Mouse (Mus musculus) kidney, embryonic 15.5 days (tissue): Measurements from ENCODE around the gene Pdcd4. TPM values are rescaled to one million over a fixed set of nuclear protein-coding genes. Genes with fewer than 3 reads are reported as not detected.
A peak's percentile ranks its signal among the peaks of the same experiment; 100 is the strongest.
"Not testable (repeated sequence)": the region's sequence is repeated elsewhere in the genome, so short reads cannot be mapped to it uniquely, and the experiment has no call there.

Experiments
- ATAC-seq: fragments of 200-750 bp; cut with Nextera tagmentation; replicated peaks from 2 replicates; pipeline ENCODE4 v1.8.0; 2017; ENCODE audit warnings: moderate TSS enrichment; ENCODE audit not compliant: low FRiP score
- H3K27ac ChIP-seq: fragments of 300-500 bp; sonication (generic); 2 replicates; pipeline ENCODE4 v1.5.1; 2015; ENCODE audit warnings: mild to moderate bottlenecking, inconsistent platforms
- H3K27me3 ChIP-seq: fragments of 300-500 bp; sonication (generic); 2 replicates; pipeline ENCODE4 v1.6.1; 2015; ENCODE audit warnings: inconsistent platforms
- H3K36me3 ChIP-seq: fragments of 300-500 bp; sonication (generic); 2 replicates; pipeline ENCODE4 v1.6.1; 2015; ENCODE audit warnings: inconsistent platforms
- H3K4me1 ChIP-seq: fragments of 300-500 bp; sonication (generic); 2 replicates; pipeline ENCODE4 v1.6.1; 2015; ENCODE audit warnings: inconsistent platforms
- H3K4me2 ChIP-seq: fragments of 300-500 bp; sonication (generic); 2 replicates; pipeline ENCODE4 v1.6.1; 2015; ENCODE audit warnings: moderate library complexity, mild to moderate bottlenecking, inconsistent platforms
- H3K4me3 ChIP-seq: fragments of 300-500 bp; sonication (generic); replicated peaks from 2 replicates; pipeline ENCODE4 v1.5.1; 2015; ENCODE audit warnings: mild to moderate bottlenecking, inconsistent platforms
- H3K9ac ChIP-seq: fragments of 300-500 bp; sonication (generic); 2 replicates; pipeline ENCODE4 v1.6.1; 2015; ENCODE audit warnings: mild to moderate bottlenecking, inconsistent platforms
- H3K9me3 ChIP-seq: fragments of 300-500 bp; sonication (generic); replicated peaks from 2 replicates; pipeline ENCODE4 v1.6.1; 2016; ENCODE audit warnings: inconsistent platforms
- WGBS: fragments of 180-500 bp; shearing (Covaris S2); methylation state at CpG from one replicate; pipeline ENCODE4 v1.1.7; 2015; ENCODE audit warnings: mixed read lengths; 5-methylcytosine and 5-hydroxymethylcytosine counted together
- polyA plus RNA-seq: library from polyadenylated mRNA; unstranded; fragments of >200 nt; fragmentation: Nextera tagmentation; extraction: Ambion mirVana; gene quantifications from 2 replicates; pipeline ENCODE4 v1.2.1, GENCODE M21; 2015

The Pdcd4 gene
- polyA plus RNA-seq, 1 experiment from 2014 or later, result 122 TPM

DNA sequence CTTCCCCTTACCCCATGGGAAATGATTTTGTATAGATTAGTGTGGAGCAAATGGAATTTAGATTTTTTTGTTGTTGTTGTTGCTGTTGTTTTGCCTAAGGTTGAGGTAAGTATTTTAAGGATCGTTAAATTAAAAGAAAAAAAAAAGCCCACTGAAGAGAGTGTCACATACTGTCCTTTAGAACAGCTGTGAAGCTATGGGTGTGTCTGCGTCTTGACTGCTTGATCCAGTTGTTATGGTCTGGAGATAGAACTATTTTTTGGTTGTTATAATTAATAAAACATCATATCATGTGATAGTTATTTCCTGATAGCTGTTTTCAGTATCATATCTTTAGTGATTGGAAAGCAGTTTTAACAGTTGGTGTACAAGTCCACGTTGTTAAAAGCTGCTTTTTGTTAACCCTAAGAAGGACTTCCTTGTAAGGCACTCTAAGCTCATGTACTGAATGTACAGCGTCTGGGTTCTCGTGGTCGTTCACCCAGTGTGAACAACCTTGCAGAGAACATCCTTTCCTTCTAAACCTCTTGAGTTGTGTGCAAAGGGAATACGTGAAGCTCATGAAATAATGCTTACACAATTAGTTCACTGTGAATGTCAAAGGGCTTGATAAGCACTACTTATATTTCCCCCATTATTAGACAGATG is 12.9 kb downstream of the Pdcd4 start:
- H3K36me3 ChIP-seq, result peaks cover 10% of the 10 kb centered on the region
- H3K27me3 ChIP-seq, result no peaks in the 10 kb centered on the region
- peaks cover 35% of the 10 kb centered on the region for H3K4me1 ChIP-seq
- no peak overlapping the region for H3K27ac ChIP-seq
- H3K9me3 ChIP-seq, result no peaks in the 10 kb centered on the region
- H3K9ac ChIP-seq, result peak overlapping the region; percentile 33; the same call in 1 of the 2 replicates
- H3K4me2 ChIP-seq, result peak overlapping the region; percentile 76
- H3K4me3 ChIP-seq, result peak overlapping the region; percentile 97
- 50% methylated on average over 7 of the region's 7 CpGs for WGBS
- ATAC-seq, result no peak

DNA sequence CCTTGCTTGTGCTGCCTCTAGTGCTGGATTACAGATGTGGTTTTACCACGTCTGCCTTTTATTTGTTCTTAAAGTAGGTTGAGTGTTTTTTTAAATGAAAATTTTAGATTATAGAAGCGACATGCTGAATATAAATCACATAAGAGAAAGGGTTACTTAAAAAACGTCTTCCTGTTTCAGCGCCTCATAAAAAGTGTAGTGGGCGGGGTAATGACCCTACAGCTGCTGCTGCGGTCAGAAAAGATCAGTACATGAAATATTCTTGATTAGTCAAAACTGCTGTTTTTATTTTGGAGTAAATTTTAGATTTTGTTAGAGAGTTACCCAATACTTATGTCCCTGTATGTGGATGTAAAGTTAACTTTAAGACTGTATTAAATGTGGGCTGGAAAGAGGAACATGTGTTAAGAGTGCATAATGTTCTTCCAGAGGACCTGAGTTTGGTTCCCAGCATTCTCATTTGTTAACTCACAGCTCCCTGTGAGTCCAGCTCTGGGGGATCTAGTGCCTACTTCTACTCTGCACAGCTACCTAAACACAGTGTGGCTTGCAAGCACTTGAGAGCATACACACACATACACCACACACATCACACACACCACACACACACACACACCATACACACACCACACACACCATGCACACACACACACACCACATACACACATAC is 14.1 kb downstream of the Pdcd4 start:
- no peaks in the 10 kb centered on the region for H3K9me3 ChIP-seq
- no peak for ATAC-seq
- H3K4me2 ChIP-seq, result peak overlapping the region; percentile 76
- peaks cover 20% of the 10 kb centered on the region for H3K36me3 ChIP-seq
- H3K4me1 ChIP-seq, result peaks cover 35% of the 10 kb centered on the region
- WGBS, result 27% methylated on average over 6 of the region's 6 CpGs
- H3K27ac ChIP-seq, result no peak overlapping the region
- H3K9ac ChIP-seq, result no peak overlapping the region
- H3K27me3 ChIP-seq, result no peaks in the 10 kb centered on the region
- H3K4me3 ChIP-seq, result peak overlapping the region; percentile 97

DNA sequence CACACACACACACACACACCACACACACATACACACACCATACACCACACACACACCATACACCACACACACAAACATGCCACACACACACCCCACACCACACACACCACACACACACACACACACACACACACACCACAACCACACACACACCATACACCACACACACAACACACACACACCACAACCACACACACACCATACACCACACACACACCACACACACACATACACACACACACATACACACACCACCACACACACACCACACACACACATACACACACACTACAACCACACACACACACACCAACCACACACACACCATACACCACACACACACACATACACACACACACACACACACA is 14.7 kb downstream of the Pdcd4 start:
- H3K4me3 ChIP-seq, H3K9me3 ChIP-seq, H3K4me2 ChIP-seq, ATAC-seq, H3K9ac ChIP-seq, H3K27ac ChIP-seq, H3K27me3 ChIP-seq: not testable (repeated sequence)
- Histone ChIP-seq H3K36me3 (peaks cover 24% of the 10 kb centered on the region), H3K4me1 (peaks cover 35% of the 10 kb centered on the region)

DNA sequence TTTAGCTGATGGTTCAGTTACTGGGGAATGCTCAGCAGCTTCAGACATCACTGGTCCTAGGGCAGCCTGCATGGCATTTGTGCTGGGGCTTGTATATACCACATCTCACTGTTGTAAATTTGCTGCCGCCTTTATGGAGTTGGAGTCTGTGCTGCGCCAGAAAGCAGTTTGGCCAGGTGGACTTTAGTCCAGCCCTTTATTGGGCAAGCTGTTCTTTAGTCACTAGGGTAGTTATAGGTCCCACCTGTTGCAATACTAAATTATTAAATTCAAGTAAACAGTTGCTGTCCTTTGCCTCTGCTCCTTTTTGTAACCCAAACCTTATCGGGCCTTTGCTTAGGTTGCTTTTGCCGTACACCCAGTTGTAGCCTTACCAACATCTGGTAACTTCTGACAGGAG is 22.9 kb downstream of the Pdcd4 start:
- WGBS, result 94% methylated on average over 4 of the region's 4 CpGs
- H3K36me3 ChIP-seq, result peaks cover 91% of the 10 kb centered on the region
- H3K27me3 ChIP-seq, result no peaks in the 10 kb centered on the region
- ATAC-seq, result no peak
- no peak overlapping the region for H3K27ac ChIP-seq
- no peak overlapping the region for H3K4me3 ChIP-seq
- H3K9me3 ChIP-seq, result no peaks in the 10 kb centered on the region
- H3K9ac ChIP-seq, result no peak overlapping the region
- H3K4me1 ChIP-seq, result no peaks in the 10 kb centered on the region
- H3K4me2 ChIP-seq, result no peak overlapping the region

DNA sequence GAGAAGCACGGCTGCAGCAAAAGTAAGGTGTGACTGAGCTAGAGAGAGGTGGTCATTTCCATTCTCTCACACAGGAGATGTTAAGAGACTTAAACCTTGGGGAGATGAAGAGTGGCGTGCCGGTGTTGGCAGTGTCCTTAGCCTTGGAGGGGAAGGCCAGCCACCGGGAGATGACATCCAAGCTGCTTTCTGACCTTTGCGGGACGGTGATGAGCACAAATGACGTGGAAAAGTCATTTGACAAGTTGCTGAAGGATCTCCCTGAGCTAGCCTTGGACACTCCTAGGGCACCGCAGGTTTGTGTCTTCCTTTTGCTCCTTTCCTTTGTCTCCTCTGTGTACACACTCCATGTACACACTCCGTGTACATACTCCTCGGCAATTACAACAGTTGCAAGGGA is 27.5 kb downstream of the Pdcd4 start:
- no peak for ATAC-seq
- H3K9ac ChIP-seq, result no peak overlapping the region
- no peaks in the 10 kb centered on the region for H3K4me1 ChIP-seq
- no peaks in the 10 kb centered on the region for H3K9me3 ChIP-seq
- peaks cover 88% of the 10 kb centered on the region for H3K36me3 ChIP-seq
- no peak overlapping the region for H3K4me2 ChIP-seq
- no peaks in the 10 kb centered on the region for H3K27me3 ChIP-seq
- WGBS, result 92% methylated on average over 10 of the region's 10 CpGs
- no peak overlapping the region for H3K4me3 ChIP-seq
- H3K27ac ChIP-seq, result no peak overlapping the region

DNA sequence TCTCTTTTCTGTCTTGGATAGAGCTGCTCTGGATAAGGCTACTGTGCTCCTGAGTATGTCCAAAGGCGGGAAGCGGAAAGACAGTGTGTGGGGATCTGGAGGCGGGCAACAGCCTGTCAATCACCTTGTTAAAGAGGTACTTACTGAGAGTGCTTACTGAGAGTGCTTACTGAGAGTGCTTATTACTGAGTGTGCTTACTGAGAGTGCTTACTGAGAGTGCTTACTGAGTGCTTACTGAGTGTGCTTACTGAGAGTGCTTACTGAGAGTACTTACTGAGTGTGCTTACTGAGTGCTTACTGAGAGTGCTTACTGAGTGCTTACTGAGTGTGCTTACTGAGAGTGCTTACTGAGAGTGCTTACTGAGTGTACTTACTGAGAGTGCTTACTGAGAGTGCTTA is 30.0 kb downstream of the Pdcd4 start:
- WGBS, result 92% methylated on average over 3 of the region's 3 CpGs
- not testable (repeated sequence) for H3K9me3 ChIP-seq, H3K4me3 ChIP-seq, H3K4me1 ChIP-seq, H3K4me2 ChIP-seq, H3K27me3 ChIP-seq, H3K9ac ChIP-seq, H3K27ac ChIP-seq, ATAC-seq
- peaks cover 80% of the 10 kb centered on the region for H3K36me3 ChIP-seq

DNA sequence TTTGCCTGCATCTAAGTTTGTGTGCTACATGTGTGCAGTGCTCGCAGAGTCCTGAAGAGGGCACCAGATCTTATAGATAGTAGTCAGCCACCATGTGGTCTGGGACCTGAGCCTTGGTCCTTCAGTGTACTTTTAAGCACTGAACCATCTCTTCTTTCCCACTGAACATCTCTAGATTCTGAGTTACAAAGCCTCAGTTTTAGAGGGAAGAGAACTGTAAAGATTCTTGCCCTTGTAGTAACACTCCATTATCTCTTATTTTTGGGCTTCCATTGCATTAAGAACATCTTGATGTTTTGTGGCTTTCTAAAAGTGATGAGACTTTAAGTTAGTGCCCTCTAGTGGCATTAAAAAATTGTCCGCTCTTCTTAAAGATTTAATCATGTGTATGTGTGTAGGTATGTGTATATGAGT is 33.3 kb downstream of the Pdcd4 start:
- no peak overlapping the region for H3K9ac ChIP-seq
- 94% methylated on average over 2 of the region's 2 CpGs for whole genome bisulfite sequencing
- H3K27ac ChIP-seq, result no peak overlapping the region
- no peaks in the 10 kb centered on the region for H3K4me1 ChIP-seq
- H3K4me2 ChIP-seq, result no peak overlapping the region
- H3K9me3 ChIP-seq, result no peaks in the 10 kb centered on the region
- H3K27me3 ChIP-seq, result no peaks in the 10 kb centered on the region
- H3K4me3 ChIP-seq, result no peak overlapping the region
- ATAC-seq, result no peak
- peaks cover 73% of the 10 kb centered on the region for H3K36me3 ChIP-seq

DNA sequence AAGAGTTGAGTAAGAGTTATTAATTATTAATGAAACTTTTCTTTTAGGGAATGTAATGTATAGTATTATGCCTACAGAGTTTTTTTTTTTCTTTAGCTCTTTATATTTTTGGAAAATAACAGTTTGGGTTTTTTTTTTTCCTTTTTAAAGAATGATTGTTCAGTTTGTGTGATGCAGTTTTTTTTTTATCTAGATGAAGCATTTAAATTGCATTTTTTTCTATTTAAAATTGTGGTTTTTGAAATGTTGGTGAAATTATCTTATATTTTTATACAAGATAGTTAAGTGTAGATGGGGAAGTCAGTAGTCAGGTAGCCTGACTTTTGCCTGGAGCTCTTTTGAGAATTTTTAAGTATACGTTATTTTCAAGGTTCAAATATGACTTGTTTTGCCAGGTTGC is 34.7 kb downstream of the Pdcd4 start:
- Histone ChIP-seq H3K4me1 (no peaks in the 10 kb centered on the region), H3K9me3 (no peaks in the 10 kb centered on the region), H3K36me3 (peaks cover 74% of the 10 kb centered on the region), H3K4me2 (no peak overlapping the region), H3K4me3 (no peak overlapping the region), H3K27ac (no peak overlapping the region), H3K27me3 (no peaks in the 10 kb centered on the region), H3K9ac (no peak overlapping the region)
- no peak for ATAC-seq
- WGBS, result 88% methylated on average over 1 of the region's 1 CpGs

DNA sequence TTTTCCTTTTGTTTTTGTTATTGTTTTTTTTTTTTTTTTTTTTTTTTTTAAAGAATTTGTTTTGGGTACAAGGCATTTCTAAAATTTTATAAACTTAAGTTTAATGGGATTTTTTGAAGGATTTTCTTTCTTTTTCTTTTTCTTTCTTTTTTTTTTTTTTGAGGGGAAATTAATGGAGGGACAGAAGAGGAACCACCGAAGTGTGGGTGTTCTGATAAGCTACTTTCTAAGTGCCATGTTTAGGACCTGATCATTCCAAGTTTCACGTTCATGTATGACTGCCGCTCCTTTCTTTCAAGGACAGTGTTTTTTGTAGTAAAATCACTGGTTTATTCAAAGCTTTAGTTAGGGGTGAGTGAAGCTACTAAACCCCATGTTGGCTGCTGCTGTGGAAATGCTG is 37.2 kb downstream of the Pdcd4 start:
- Histone ChIP-seq H3K36me3 (peaks cover 78% of the 10 kb centered on the region), H3K4me3 (no peak overlapping the region), H3K9ac (no peak overlapping the region), H3K27me3 (no peaks in the 10 kb centered on the region), H3K4me2 (no peak overlapping the region), H3K9me3 (no peaks in the 10 kb centered on the region), H3K4me1 (no peaks in the 10 kb centered on the region), H3K27ac (no peak overlapping the region)
- ATAC-seq, result no peak
- WGBS, result 87% methylated on average over 3 of the region's 3 CpGs

DNA sequence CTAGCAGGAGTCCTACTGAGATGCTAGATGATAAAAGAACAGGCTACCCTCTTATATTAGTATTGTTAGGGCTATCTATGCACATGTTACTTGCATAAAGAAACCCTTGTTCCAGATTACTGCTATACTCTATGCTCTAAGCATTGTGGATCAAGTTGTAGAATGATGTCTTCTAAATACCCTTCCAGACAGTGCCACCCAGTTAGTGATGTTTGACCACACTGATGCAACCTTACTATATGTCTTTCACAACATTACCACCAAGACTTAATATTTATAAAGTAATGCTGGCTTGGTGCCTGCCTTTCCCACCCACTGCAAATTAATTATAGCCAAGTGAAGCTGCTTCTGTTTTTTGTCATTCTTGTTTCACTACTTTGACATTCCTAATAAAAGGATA is 41.0 kb downstream of the Pdcd4 start:
- H3K36me3 ChIP-seq, result peaks cover 68% of the 10 kb centered on the region
- H3K27ac ChIP-seq, result no peak overlapping the region
- ATAC-seq, result no peak

DNA sequence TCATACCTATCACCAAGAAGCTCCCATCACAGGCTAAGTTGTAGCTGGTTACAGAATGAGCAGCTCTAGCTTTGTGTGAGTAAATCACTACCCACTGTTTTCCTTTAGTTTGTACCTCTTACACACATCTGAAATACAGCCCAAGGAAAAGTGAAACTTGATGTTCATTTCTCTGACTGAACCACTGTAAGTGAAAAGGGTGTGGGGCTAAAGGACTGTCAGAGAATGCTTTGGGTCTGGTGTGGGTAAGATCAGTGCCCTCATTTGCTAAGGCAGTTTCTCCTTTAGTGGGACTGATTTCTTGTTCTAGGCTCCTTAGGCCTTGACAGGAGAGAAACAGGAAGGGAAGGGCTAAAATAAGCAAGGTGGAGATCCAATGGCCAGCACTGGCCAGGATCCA is 42.0 kb downstream of the Pdcd4 start:
- Histone ChIP-seq H3K9me3 (no peaks in the 10 kb centered on the region), H3K4me1 (no peaks in the 10 kb centered on the region), H3K4me2 (no peak overlapping the region), H3K36me3 (peaks cover 64% of the 10 kb centered on the region), H3K27ac (no peak overlapping the region), H3K27me3 (no peaks in the 10 kb centered on the region), H3K9ac (no peak overlapping the region), H3K4me3 (no peak overlapping the region)
- ATAC-seq, result no peak

More for the DNA sequence above, 41.0 kb downstream of the Pdcd4 start:
- Histone ChIP-seq H3K4me3 (no peak overlapping the region), H3K4me2 (no peak overlapping the region), H3K9me3 (no peaks in the 10 kb centered on the region), H3K4me1 (no peaks in the 10 kb centered on the region), H3K9ac (no peak overlapping the region), H3K27me3 (no peaks in the 10 kb centered on the region)

DNA sequence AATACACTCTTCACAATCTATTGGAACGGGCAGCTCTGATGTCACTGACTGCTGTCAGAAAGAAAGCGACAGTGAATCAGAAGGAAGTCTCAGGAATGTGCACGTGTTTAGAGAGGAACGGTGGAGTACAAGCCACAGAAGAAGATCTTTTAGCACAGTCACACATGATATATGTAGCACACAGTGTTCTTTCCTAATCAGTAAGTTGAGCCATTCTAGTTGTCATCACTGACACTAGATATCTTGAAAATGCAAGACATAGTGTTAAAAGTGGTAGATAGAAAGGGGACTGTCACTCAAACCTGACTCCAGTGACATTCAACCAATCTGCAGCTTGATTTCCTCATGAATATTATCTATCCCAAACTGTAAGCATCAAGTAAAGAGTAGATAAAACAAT is 47.4 kb downstream of the Pdcd4 start:
- H3K9ac ChIP-seq, result no peak overlapping the region
- no peak overlapping the region for H3K4me2 ChIP-seq
- no peaks in the 10 kb centered on the region for H3K27me3 ChIP-seq
- H3K4me1 ChIP-seq, result peaks cover 5% of the 10 kb centered on the region
- no peak overlapping the region for H3K4me3 ChIP-seq
- peaks cover 24% of the 10 kb centered on the region for H3K36me3 ChIP-seq
- H3K9me3 ChIP-seq, result no peaks in the 10 kb centered on the region
- WGBS, result 76% methylated on average over 4 of the region's 4 CpGs
- ATAC-seq, result no peak
- H3K27ac ChIP-seq, result no peak overlapping the region

DNA sequence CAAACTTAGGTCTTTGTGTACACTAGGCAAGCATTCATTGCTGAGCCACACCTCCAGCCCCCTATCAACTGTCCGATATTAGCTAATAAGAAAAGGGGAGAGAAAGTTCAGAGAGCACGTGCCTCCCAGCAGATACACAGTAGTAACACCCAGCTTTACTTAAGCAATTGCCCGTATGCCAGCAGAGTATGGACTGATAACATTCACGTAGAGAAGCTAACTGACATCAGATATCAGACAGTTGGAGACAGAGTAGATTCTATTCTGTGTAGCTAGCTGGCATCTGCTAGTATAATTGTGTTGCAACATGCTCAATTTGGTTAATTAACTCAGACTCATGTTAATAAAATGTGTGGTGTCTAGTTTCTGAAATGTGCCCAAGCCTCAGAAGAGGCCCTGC is 49.1 kb downstream of the Pdcd4 start:
- Histone ChIP-seq H3K9ac (no peak overlapping the region), H3K4me2 (no peak overlapping the region), H3K9me3 (no peaks in the 10 kb centered on the region), H3K27me3 (no peaks in the 10 kb centered on the region), H3K4me3 (no peak overlapping the region), H3K4me1 (peaks cover 9% of the 10 kb centered on the region), H3K27ac (no peak overlapping the region), H3K36me3 (peaks cover 24% of the 10 kb centered on the region)
- 93% methylated on average over 4 of the region's 4 CpGs for WGBS
- ATAC-seq, result no peak
